Mouse (Mus musculus) heart, adult 2 months (tissue): Measurements from ENCODE around the gene Glul. TPM values are rescaled to one million over a fixed set of nuclear protein-coding genes. Genes with fewer than 3 reads are reported as not detected.
A peak's percentile ranks its signal among the peaks of the same experiment; 100 is the strongest.

Experiments
- DNase-seq, 2 experiments: peaks; one replicate each; pipeline ENCODE4 v3.0.0; 2021
- H3K27ac ChIP-seq: fragments of 200-600 bp; 2 replicates; pipeline ENCODE4 v1.8.1; 2022
- H3K27me3 ChIP-seq: fragments of 200-500 bp; 2 replicates; pipeline ENCODE4 v1.6.1; 2012; ENCODE audit warnings: mild to moderate bottlenecking, low read length, inconsistent platforms, mixed read lengths; ENCODE audit not compliant: control insufficient read depth, insufficient read depth
- H3K36me3 ChIP-seq: fragments of 200-500 bp; 2 replicates; pipeline ENCODE4 v1.6.1; 2012; ENCODE audit warnings: low read length, inconsistent platforms; ENCODE audit not compliant: control insufficient read depth, insufficient read depth
- H3K4me1 ChIP-seq: fragments of 200-500 bp; 2 replicates; pipeline ENCODE4 v1.6.1; 2011; ENCODE audit warnings: low read length; ENCODE audit not compliant: control insufficient read depth, insufficient read depth
- H3K4me3 ChIP-seq: fragments of 200-600 bp; 2 replicates; pipeline ENCODE4 v1.8.1; 2022
- H3K79me2 ChIP-seq: fragments of 200-500 bp; replicated peaks from 2 replicates; pipeline ENCODE4 v1.6.1; 2012; ENCODE audit warnings: mild to moderate bottlenecking, inconsistent platforms, low read length, moderate library complexity, mixed read lengths; ENCODE audit not compliant: control insufficient read depth, insufficient read depth
- H3K9ac ChIP-seq: fragments of 200-500 bp; 2 replicates; pipeline ENCODE4 v1.6.1; 2012; ENCODE audit warnings: low read depth, mild to moderate bottlenecking, control low read depth, inconsistent platforms, low read length, mixed read lengths
- CTCF ChIP-seq: fragments of 200-600 bp; IDR thresholded peaks from 2 replicates; pipeline ENCODE4 v1.8.1; 2022; ENCODE audit warnings: antibody characterized with exemption, mild to moderate bottlenecking, moderate library complexity
- EP300 ChIP-seq: fragments of 200-500 bp; IDR thresholded peaks from 2 replicates; pipeline ENCODE4 v1.6.1; 2011; ENCODE audit warnings: low read depth, low read length, control low read depth; ENCODE audit not compliant: insufficient read depth
- POLR2A ChIP-seq: fragments of 200-500 bp; IDR thresholded peaks from 2 replicates; pipeline ENCODE4 v1.6.1; 2011; ENCODE audit warnings: mild to moderate bottlenecking, low read depth, low read length, control low read depth; ENCODE audit not compliant: insufficient read depth
- WGBS: fragments of 180-500 bp; shearing (Covaris S2); methylation state at CpG from one replicate; pipeline ENCODE4 v1.1.7; 2018; 5-methylcytosine and 5-hydroxymethylcytosine counted together
- intact Hi-C: fragments of 180-260 bp; cut with DNase I; formaldehyde crosslinking; loops from one replicate; pipeline ENCODE4 v1.15.1; 2025
- polyA plus RNA-seq: library from polyadenylated mRNA; depleted of rRNA; stranded (reverse); fragments of >200 nt; gene quantifications from 2 replicates; pipeline ENCODE4 v1.2.3, GENCODE M21; 2012
- total RNA-seq, 2 experiments: library from RNA; stranded (reverse); gene quantifications; 2 replicates each; pipeline ENCODE4 v1.2.3; 2021

Gene Glul
- total and polyA plus RNA-seq, 3 experiments, result 344 to 679 (median 406) TPM

DNA sequence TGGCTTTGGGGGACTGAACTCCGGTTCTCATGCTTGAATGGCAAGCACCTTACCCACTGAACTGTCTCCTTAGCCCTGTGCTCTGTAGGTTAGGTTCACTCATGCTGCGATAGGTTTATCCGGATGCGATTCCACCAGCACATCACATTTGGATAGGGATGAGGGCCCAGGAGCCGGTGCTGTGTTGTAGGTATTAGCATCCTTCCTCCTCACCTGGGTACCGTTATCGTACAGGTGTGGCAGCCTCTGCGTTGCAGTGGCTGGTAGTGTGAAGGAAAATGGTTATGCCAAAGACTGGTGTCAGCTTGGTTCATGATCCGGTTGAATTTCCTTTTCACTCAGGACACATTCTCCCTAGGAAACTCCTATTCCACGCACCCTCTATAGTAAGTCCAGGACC lies 9.6 kb upstream of the Glul start:
- Histone ChIP-seq H3K27ac (no peak overlapping the region), H3K36me3 (no peaks in the 10 kb centered on the region), H3K27me3 (no peaks in the 10 kb centered on the region), H3K4me3 (no peak overlapping the region), H3K4me1 (peaks cover 1% of the 10 kb centered on the region; the same call in 1 of the 2 replicates), H3K9ac (no peak overlapping the region), H3K79me2 (no peaks in the 10 kb centered on the region)
- TF ChIP-seq CTCF, result no peak
- TF ChIP-seq EP300, result no peak
- TF ChIP-seq POLR2A, result no peak
- intact Hi-C loops, result loop anchor here (5.0 kb wide), 1 partner anchor 837 kb away; no protein-coding TSS in a partner anchor
- 97% methylated on average over 10 of the region's 10 CpGs for WGBS
- DNase-seq, result no peak

DNA sequence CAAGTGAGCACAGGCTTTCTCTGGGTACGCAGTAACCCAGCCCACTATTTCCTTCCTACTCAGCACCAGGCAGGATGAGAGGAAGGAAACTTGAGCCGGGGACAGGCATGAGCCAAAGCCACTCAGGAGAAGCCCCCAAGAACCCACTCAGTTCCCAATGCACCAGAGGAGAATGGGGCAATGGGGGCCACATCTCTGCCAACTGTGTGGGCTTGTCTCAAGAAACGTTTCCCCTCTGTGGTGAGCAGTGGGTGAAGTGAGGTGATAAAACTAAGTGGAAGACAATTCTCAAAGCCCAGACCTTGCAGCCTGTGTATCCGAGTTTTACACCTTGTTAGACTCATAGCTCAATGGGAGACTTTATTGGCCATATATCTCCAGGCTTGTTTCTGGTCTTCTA lies 8.3 kb upstream of the Glul start, which contains the start of gene Teddm1a:
Gene Teddm1a (plus strand): TSS at position 301 of the 400 bp plus-strand sequence.
- Histone ChIP-seq H3K27me3 (no peaks in the 10 kb centered on the region), H3K36me3 (no peaks in the 10 kb centered on the region), H3K27ac (no peak within 1 kb of the TSS), H3K9ac (no peak within 1 kb of the TSS), H3K4me1 (peaks cover 1% of the 10 kb centered on the region; the same call in 1 of the 2 replicates), H3K79me2 (no peaks in the 10 kb centered on the region), H3K4me3 (no peak within 1 kb of the TSS)
- 31% methylated on average over 4 of the region's 4 CpGs for WGBS
- TF ChIP-seq CTCF (no peak), POLR2A (no peak), EP300 (no peak)
- DNase-seq, result no peak
- intact Hi-C loops, result loop anchor here (5.0 kb wide), 1 partner anchor 836 kb away; no protein-coding TSS in a partner anchor

DNA sequence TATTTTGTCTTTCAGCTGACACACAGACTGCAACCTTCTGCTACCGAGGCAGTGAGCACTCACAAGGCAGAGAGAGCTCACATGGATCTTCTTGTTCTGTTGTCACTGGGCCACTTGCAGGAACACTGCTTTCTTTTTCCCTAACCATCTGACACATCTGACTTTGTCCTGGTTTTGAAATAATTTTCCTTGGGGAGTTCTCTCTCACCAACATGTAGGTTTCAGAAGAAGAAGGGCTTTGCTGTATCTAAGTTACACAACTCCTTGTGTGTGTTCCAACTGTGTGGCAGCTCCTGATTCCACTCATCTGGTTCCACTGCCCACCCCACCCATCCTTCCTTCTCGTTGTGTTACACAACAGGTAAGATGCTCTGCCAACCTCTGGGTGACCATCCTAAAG lies 6.0 kb upstream of the Glul start:
- peaks cover 1% of the 10 kb centered on the region; the same call in 1 of the 2 replicates for H3K4me1 ChIP-seq
- H3K36me3 ChIP-seq, result no peaks in the 10 kb centered on the region
- DNase-seq, result no peak
- no peaks in the 10 kb centered on the region for H3K79me2 ChIP-seq
- TF ChIP-seq EP300 (no peak), POLR2A (no peak), CTCF (no peak)
- 40% methylated on average over 2 of the region's 2 CpGs for WGBS
- no peak overlapping the region for H3K27ac ChIP-seq
- H3K27me3 ChIP-seq, result no peaks in the 10 kb centered on the region
- no peak overlapping the region for H3K4me3 ChIP-seq
- intact Hi-C loops, result loop anchor here (2.0 to 5.0 kb wide), 2 partner anchors 139 to 834 kb away; no protein-coding TSS in a partner anchor
- no peak overlapping the region for H3K9ac ChIP-seq

DNA sequence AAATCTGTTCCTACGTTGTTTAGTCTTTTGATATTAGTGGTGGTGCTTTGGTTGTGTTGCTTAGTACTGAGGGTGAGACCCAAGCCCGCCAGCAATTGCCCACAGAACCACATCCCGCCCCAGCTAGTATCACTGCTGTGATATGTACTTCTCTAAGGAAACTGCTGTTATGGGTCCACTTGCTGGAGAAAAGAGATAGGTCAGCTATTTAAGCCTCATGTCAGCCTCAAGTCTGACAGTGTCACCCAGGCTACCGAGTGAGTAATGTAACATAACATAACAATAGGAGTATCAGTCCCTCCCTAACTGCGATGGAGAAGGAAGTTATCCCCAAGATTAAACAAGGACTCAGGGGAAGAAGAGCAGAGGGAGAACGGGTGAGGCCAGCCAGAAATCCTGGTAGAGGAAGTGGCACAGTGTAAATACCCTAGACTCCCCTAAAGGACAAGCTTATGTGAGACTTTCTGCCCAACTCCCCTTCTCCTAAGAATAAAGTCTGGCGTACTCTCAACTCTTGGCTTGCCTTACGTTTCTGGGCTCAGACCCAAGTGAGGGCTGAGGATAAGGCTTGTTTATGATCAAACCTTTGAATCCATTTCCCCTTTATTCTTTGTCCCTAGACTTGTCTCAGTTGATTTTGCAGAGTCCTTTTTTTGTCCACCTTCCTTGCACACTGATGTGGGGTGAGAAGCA lies 5.4 kb upstream of the Glul start:
- H3K4me3 ChIP-seq, result no peak overlapping the region
- H3K36me3 ChIP-seq, result no peaks in the 10 kb centered on the region
- 31% methylated on average over 8 of the region's 8 CpGs for WGBS
- no peak overlapping the region for H3K9ac ChIP-seq
- no peak for TF ChIP-seq POLR2A
- TF ChIP-seq EP300, result no peak
- TF ChIP-seq CTCF, result no peak
- H3K27me3 ChIP-seq, result no peaks in the 10 kb centered on the region
- peaks cover 1% of the 10 kb centered on the region; the same call in 1 of the 2 replicates for H3K4me1 ChIP-seq
- H3K27ac ChIP-seq, result no peak overlapping the region
- DNase-seq, result no peak
- no peaks in the 10 kb centered on the region for H3K79me2 ChIP-seq
- intact Hi-C loops, result loop anchor here (2.0 to 5.0 kb wide), 2 partner anchors 138 to 833 kb away; no protein-coding TSS in a partner anchor

DNA sequence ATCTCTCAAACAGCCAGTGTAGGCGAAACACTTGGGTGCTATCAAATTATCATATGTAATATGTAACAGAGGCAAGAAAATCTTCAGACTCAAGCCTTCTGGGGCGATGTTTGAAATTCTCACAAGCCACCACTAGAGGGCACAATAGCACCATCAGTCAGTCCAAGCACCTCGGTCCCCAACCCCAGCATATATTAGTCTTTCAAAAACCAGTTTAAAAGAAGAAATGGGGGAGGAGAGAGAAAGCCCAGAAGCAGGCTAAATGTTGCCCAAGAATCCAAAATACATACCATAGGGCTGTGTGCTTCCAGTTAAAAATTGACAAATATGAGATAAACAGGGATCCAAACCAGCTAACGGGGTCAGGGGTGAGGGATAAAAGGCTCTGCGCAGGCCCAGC lies 4.8 kb upstream of the Glul start:
- no peak overlapping the region for H3K9ac ChIP-seq
- TF ChIP-seq POLR2A (no peak), CTCF (peak; percentile 94; the same call in 1 of the 2 replicates), EP300 (peak; percentile 82)
- no peaks in the 10 kb centered on the region for H3K36me3 ChIP-seq
- H3K4me1 ChIP-seq, result peaks cover 1% of the 10 kb centered on the region; the same call in 1 of the 2 replicates
- H3K4me3 ChIP-seq, result no peak overlapping the region
- H3K79me2 ChIP-seq, result no peaks in the 10 kb centered on the region
- H3K27me3 ChIP-seq, result no peaks in the 10 kb centered on the region
- no peak overlapping the region for H3K27ac ChIP-seq
- WGBS, result 39% methylated on average over 5 of the region's 5 CpGs
- peak; percentile 68 to 70 for DNase-seq
- intact Hi-C loops, result loop anchor here (1.0 to 5.0 kb wide), 5 partner anchors 138 to 832 kb away; no protein-coding TSS in a partner anchor

DNA sequence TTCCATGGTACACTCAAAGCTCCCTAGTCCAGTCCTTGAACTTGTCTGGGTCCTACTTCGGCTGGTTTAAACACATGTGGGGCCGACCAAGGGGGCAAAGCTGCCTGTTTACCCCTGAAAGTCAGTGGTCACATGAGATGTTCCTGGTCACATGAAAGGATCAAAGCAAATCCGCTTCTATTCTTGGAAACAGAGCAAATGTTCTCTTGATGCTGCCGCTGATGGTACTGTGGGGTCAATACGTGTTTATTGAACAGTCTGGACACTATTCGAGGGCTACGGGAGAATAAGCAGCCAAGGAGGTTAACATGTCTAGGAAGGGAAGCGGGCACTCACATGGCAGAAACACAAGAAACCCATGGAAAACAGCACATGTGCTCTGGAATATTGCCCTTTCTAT lies 2.5 kb upstream of the Glul start:
- Histone ChIP-seq H3K9ac (no peak overlapping the region), H3K36me3 (peaks cover 6% of the 10 kb centered on the region; the same call in 1 of the 2 replicates), H3K27me3 (no peaks in the 10 kb centered on the region), H3K4me3 (no peak overlapping the region), H3K79me2 (no peaks in the 10 kb centered on the region), H3K4me1 (peaks cover 1% of the 10 kb centered on the region; the same call in 1 of the 2 replicates), H3K27ac (no peak overlapping the region)
- TF ChIP-seq EP300 (no peak), CTCF (no peak)
- no peak for DNase-seq
- WGBS, result 91% methylated on average over 8 of the region's 8 CpGs
- intact Hi-C loops, result loop anchor here (5.0 kb wide), 1 partner anchor 205 kb away; no protein-coding TSS in a partner anchor
